Mouse (Mus musculus) kidney, embryonic 16.5 days (tissue): ENCODE measurements at regions not wholly inside any gene's neighbourhood (a gene's known extent, or its start where the extent isn't known, plus 50 kb on each side); places are given as distances from the start of the nearest gene placed in this dataset.

Experiments used
- ATAC-seq: fragments of 200-750 bp; cut with Nextera tagmentation; 2 replicates; pipeline ENCODE4 v1.8.0; 2017; ENCODE audit warnings: moderate TSS enrichment; ENCODE audit not compliant: low FRiP score, low TSS enrichment
- H3K27ac ChIP-seq: fragments of 300-500 bp; sonication (generic); 2 replicates; pipeline ENCODE4 v1.5.1; 2014; ENCODE audit warnings: low read length
- H3K27me3 ChIP-seq: fragments of 300-500 bp; sonication (generic); 2 replicates; pipeline ENCODE4 v1.6.1; 2014; ENCODE audit warnings: low read length, control low read depth, mixed read lengths; ENCODE audit not compliant: insufficient read depth
- H3K36me3 ChIP-seq: fragments of 300-500 bp; sonication (generic); 2 replicates; pipeline ENCODE4 v1.6.1; 2014; ENCODE audit warnings: low read length, control low read depth, mixed read lengths; ENCODE audit not compliant: insufficient read depth
- H3K4me1 ChIP-seq: fragments of 300-500 bp; sonication (generic); 2 replicates; pipeline ENCODE4 v1.6.1; 2014; ENCODE audit warnings: low read length, control low read depth, mixed read lengths; ENCODE audit not compliant: insufficient read depth
- H3K4me2 ChIP-seq: fragments of 300-500 bp; sonication (generic); replicated peaks from 2 replicates; pipeline ENCODE4 v1.6.1; 2014; ENCODE audit warnings: low read depth, low read length
- H3K4me3 ChIP-seq: fragments of 300-500 bp; sonication (generic); 2 replicates; pipeline ENCODE4 v1.5.1; 2014; ENCODE audit warnings: mild to moderate bottlenecking, low read length
- H3K9ac ChIP-seq: fragments of 300-500 bp; sonication (generic); replicated peaks from 2 replicates; pipeline ENCODE4 v1.6.1; 2014; ENCODE audit warnings: low read length
- H3K9me3 ChIP-seq: fragments of 300-500 bp; sonication (generic); 2 replicates; pipeline ENCODE4 v1.6.1; 2016; ENCODE audit warnings: low read length, control low read depth
- WGBS: fragments of 180-500 bp; shearing (Covaris S2); extraction: QIAGEN DNeasy Blood & Tissue Kit; methylation state at CpG from one replicate; pipeline ENCODE4 v1.1.7; 2014; 5-methylcytosine and 5-hydroxymethylcytosine counted together

DNA sequence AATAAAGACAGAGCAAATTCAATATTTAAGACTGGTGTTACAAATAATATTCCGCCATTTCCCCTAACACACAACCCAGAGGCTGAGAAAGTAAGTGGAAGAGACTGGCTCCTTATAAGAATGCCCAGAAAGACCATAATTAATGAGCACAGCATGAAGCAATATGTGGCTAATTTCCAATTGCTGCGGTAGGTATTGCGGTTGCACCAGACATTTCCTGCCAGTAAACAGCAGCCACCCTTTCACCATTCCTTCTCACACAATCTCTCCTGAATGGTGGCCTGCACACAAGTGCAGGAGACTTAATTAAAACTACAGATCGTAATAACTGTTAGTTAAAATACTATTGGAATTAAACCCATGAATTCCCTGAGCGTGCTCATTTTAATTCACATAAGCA, 71.8 kb upstream of the Pabpc6 start:
- Histone ChIP-seq H3K36me3 (no peaks in the 10 kb centered on the region), H3K9me3 (no peaks in the 10 kb centered on the region), H3K4me1 (no peaks in the 10 kb centered on the region), H3K9ac (no peak overlapping the region), H3K27ac (no peak overlapping the region), H3K4me2 (no peak overlapping the region), H3K27me3 (no peaks in the 10 kb centered on the region), H3K4me3 (no peak overlapping the region)
- WGBS = 94% methylated on average over 5 of the region's 5 CpGs
- ATAC-seq = no peak

GRCm38 (mm10) chr17:9729020-9729419, 59.5 kb upstream of the Pabpc6 start:
- Histone ChIP-seq H3K36me3 (no peaks in the 10 kb centered on the region), H3K9ac (no peak overlapping the region), H3K4me2 (no peak overlapping the region), H3K4me1 (no peaks in the 10 kb centered on the region), H3K27ac (no peak overlapping the region), H3K27me3 (no peaks in the 10 kb centered on the region), H3K9me3 (no peaks in the 10 kb centered on the region), H3K4me3 (no peak overlapping the region)
- ATAC-seq = no peak
- 67% methylated on average over 3 of the region's 3 CpGs for WGBS

GRCm38 (mm10) chr17:9725704-9726469, 56.4 kb upstream of the Pabpc6 start:
- Histone ChIP-seq H3K4me1 (no peaks in the 10 kb centered on the region), H3K9ac (no peak overlapping the region), H3K36me3 (no peaks in the 10 kb centered on the region), H3K4me2 (no peak overlapping the region), H3K4me3 (no peak overlapping the region), H3K27me3 (no peaks in the 10 kb centered on the region), H3K9me3 (no peaks in the 10 kb centered on the region), H3K27ac (no peak overlapping the region)
- WGBS = 41% methylated on average over 10 of the region's 10 CpGs
- no peak for ATAC-seq

GRCm38 (mm10) chr17:9723484-9723883, 54.0 kb upstream of the Pabpc6 start:
- no peak for ATAC-seq
- Histone ChIP-seq H3K4me1 (no peaks in the 10 kb centered on the region), H3K9ac (no peak overlapping the region), H3K27ac (no peak overlapping the region), H3K9me3 (no peaks in the 10 kb centered on the region), H3K36me3 (no peaks in the 10 kb centered on the region), H3K4me3 (no peak overlapping the region), H3K27me3 (no peaks in the 10 kb centered on the region), H3K4me2 (no peak overlapping the region)
- 46% methylated on average over 4 of the region's 4 CpGs for WGBS

- Histone ChIP-seq H3K27ac (no peak overlapping the region), H3K4me2 (no peak overlapping the region), H3K9me3 (no peaks in the 10 kb centered on the region), H3K27me3 (no peaks in the 10 kb centered on the region), H3K9ac (no peak overlapping the region), H3K36me3 (no peaks in the 10 kb centered on the region), H3K4me3 (no peak overlapping the region), H3K4me1 (no peaks in the 10 kb centered on the region)
- no peak for ATAC-seq
- WGBS = 13% methylated on average over 4 of the region's 4 CpGs
Observed at GRCm38 (mm10) chr17:9722709-9723108, 53.2 kb upstream of the Pabpc6 start.
